Mouse (Mus musculus) forebrain, embryonic 12.5 days (tissue): ENCODE results near the gene Mecom. TPM values are rescaled to one million over a fixed set of nuclear protein-coding genes. Genes with fewer than 3 reads are reported as not detected.

Experiments used
- ATAC-seq: fragments of 200-750 bp; cut with Nextera tagmentation; 2 replicates; pipeline ENCODE4 v1.8.0; 2017; ENCODE audit warnings: moderate TSS enrichment; ENCODE audit not compliant: low FRiP score
- H3K27ac ChIP-seq: fragments of 300-500 bp; sonication (generic); 2 replicates; pipeline ENCODE4 v1.5.1; 2016; ENCODE audit warnings: mild to moderate bottlenecking
- H3K27me3 ChIP-seq: fragments of 300-500 bp; sonication (generic); 2 replicates; pipeline ENCODE4 v1.6.1; 2016; ENCODE audit warnings: mild to moderate bottlenecking
- H3K36me3 ChIP-seq: fragments of 300-500 bp; sonication (generic); replicated peaks from 2 replicates; pipeline ENCODE4 v1.6.1; 2016; ENCODE audit warnings: mild to moderate bottlenecking
- H3K4me1 ChIP-seq: fragments of 300-500 bp; sonication (generic); 2 replicates; pipeline ENCODE4 v1.6.1; 2016
- H3K4me2 ChIP-seq: fragments of 300-500 bp; sonication (generic); 2 replicates; pipeline ENCODE4 v1.6.1; 2016; ENCODE audit warnings: mild to moderate bottlenecking, moderate library complexity
- H3K4me3 ChIP-seq: fragments of 300-500 bp; sonication (generic); replicated peaks from 2 replicates; pipeline ENCODE4 v1.5.1; 2016; ENCODE audit warnings: mild to moderate bottlenecking
- H3K9ac ChIP-seq: fragments of 300-500 bp; sonication (generic); 2 replicates; pipeline ENCODE4 v1.6.1; 2016; ENCODE audit warnings: mild to moderate bottlenecking
- H3K9me3 ChIP-seq: fragments of 300-500 bp; sonication (generic); 2 replicates; pipeline ENCODE4 v1.6.1; 2016
- WGBS: fragments of 180-500 bp; shearing (Covaris S2); methylation state at CpG from one replicate; pipeline ENCODE4 v1.1.7; 2016; 5-methylcytosine and 5-hydroxymethylcytosine counted together
- polyA plus RNA-seq: library from polyadenylated mRNA; unstranded; fragments of >200 nt; fragmentation: Nextera tagmentation; extraction: Ambion mirVana; gene quantifications from 2 replicates; pipeline ENCODE4 v1.2.1, GENCODE M21; 2016

Mecom gene
- polyA plus RNA-seq, 1 experiment from 2014 or later: 12.2 TPM

DNA sequence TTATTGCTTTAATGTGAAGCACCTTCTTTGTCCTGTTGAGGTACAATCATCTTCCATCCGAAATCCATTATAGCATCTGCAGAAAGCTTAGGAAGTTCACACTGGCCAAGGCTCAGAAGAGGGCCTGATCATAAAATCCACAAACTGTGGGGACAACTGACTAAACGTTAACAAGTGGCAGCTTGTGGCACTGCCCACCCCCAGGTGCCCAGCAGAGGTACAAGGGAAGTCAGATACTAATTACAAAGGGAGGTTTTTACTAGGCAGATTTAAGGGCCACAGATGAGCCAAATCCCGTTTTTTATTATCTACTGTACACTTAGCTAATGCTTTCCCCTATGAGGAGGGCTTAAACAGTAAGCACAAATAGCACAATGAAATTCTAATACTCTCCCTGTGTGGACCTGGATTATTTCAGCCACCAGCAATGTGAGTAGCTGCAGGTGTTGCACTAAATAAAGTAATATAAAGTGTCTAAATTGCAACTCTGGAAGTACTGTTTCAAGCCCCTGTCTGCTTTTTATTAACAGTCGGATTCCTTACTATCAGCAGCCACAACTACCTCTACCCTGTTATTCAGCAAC, 443.2 kb downstream of the Mecom start:
- Histone ChIP-seq H3K9ac (no peak overlapping the region), H3K36me3 (no peaks in the 10 kb centered on the region), H3K27ac (no peak overlapping the region), H3K4me3 (no peak overlapping the region), H3K27me3 (no peaks in the 10 kb centered on the region), H3K4me2 (no peak overlapping the region), H3K9me3 (no peaks in the 10 kb centered on the region), H3K4me1 (0 out of 2 replicates have a peak, but pooled peaks cover 2% of the 10 kb centered on the region)
- 60% methylated on average over 4 of the region's 4 CpGs for WGBS
- ATAC-seq: no peak

DNA sequence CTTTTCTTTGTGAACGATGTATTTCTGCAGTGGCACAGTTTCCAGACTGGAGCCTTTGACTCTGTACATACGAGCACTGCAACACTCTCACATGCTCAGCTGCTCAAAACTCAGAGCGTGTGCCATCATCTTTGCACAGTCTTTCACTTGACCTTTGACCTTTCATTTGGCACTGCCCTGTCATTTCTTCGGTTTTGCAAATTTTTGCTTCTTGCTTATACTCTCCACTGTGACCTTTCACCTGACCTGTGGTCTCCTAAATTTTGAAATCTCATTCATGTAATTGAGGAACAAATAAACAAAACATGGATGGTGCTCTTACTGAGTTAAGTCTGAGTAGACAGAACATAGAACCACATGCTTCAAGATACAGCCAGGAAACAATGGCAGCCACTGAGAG, 446.7 kb downstream of the Mecom start:
- Histone ChIP-seq H3K4me1 (no peaks in the 10 kb centered on the region), H3K9ac (no peak overlapping the region), H3K9me3 (no peaks in the 10 kb centered on the region), H3K4me2 (no peak overlapping the region), H3K36me3 (no peaks in the 10 kb centered on the region), H3K27ac (no peak overlapping the region), H3K4me3 (no peak overlapping the region), H3K27me3 (no peaks in the 10 kb centered on the region)
- WGBS: 79% methylated on average over 4 of the region's 4 CpGs
- ATAC-seq: no peak

DNA sequence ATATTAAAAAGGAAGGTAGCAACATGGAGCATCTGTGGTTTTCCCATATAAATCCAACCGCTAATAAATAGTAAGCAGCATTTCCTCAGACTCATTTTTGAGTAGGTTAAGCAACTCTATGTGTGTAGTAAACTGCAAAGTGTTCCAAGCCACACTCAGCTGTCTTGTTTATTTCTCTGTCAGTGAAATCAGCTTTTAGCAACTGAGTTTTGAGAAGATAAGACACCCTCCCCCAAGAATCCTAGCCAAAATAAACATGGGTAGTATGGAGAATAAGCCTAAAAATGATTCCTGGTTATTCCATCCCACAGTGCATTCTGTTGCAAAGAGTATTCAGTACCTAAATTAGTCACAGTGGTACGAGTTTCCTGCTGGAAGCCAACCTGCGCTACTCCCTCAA, 450.1 kb downstream of the Mecom start:
- no peak overlapping the region for H3K9ac ChIP-seq
- H3K4me3 ChIP-seq: no peak overlapping the region
- no peaks in the 10 kb centered on the region for H3K36me3 ChIP-seq
- H3K4me1 ChIP-seq: no peaks in the 10 kb centered on the region
- H3K4me2 ChIP-seq: no peak overlapping the region
- H3K27me3 ChIP-seq: no peaks in the 10 kb centered on the region
- ATAC-seq: no peak
- no peaks in the 10 kb centered on the region for H3K9me3 ChIP-seq
- no peak overlapping the region for H3K27ac ChIP-seq
- 91% methylated on average over 3 of the region's 3 CpGs for WGBS

DNA sequence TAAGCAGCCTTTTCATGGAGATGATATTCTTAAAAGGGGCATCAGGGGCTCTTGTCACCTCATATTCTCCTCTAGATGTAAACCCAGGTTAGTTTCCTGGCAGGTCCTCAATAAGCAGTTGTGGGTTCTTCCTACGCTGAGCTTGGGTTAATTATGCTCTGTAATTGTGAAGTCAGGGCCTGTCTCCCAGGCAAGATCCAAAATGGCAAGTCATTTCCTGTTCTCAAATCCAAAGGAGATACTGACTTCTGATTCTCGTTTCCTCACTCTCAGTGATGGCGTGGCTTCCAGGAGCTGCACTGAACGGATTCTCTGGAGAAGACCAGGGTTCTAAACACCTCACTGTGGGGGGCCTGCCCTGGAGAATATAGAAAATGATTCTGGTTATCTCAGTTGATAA, 450.7 kb downstream of the Mecom start:
- Histone ChIP-seq H3K4me1 (no peaks in the 10 kb centered on the region), H3K36me3 (no peaks in the 10 kb centered on the region), H3K9ac (no peak overlapping the region), H3K4me2 (no peak overlapping the region), H3K27ac (no peak overlapping the region), H3K4me3 (no peak overlapping the region), H3K9me3 (no peaks in the 10 kb centered on the region), H3K27me3 (no peaks in the 10 kb centered on the region)
- WGBS: 72% methylated on average over 4 of the region's 4 CpGs
- ATAC-seq: no peak

DNA sequence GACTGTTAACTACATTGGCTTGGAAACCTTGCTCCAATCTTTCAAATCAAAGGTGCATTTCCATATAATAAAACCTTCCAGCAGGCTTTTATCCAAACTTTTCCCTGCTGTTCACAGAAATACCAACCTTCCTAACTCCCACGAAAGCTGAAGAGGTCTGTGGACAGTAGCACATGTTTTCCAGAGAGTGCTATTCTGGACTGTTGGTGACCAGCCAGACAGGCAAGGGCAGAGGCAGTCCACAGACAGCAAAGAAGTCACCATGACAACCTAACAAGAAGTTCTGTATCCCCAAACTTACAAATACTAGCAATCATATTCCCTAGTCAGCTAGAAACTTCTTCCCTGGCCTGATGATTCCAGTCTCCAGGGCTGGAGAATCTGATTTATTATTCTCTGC, 454.8 kb downstream of the Mecom start:
- 79% methylated on average over 1 of the region's 1 CpGs for WGBS
- no peaks in the 10 kb centered on the region for H3K4me1 ChIP-seq
- ATAC-seq: no peak
- no peaks in the 10 kb centered on the region for H3K27me3 ChIP-seq
- no peaks in the 10 kb centered on the region for H3K9me3 ChIP-seq
- no peak overlapping the region for H3K27ac ChIP-seq
- H3K9ac ChIP-seq: no peak overlapping the region
- no peak overlapping the region for H3K4me2 ChIP-seq
- no peaks in the 10 kb centered on the region for H3K36me3 ChIP-seq
- no peak overlapping the region for H3K4me3 ChIP-seq

DNA sequence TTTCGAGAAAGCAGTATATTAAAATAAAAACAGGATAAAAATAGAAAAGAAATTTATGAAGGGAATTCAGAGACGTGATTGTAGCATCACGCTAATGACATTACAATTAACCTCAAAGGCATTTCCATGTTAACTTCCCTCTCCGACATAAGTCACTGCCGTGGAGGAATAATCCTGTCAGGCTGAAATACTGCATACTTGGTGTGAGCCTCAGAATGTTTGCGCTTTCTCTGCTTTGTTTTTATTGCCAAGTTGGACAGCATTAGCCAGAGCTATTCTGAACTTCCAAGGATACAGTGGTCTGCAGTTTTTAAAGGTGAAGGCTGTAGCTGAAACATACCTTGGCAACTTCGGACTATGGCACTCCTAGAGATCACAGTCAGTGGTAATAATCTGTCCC, 455.3 kb downstream of the Mecom start:
- no peaks in the 10 kb centered on the region for H3K4me1 ChIP-seq
- H3K9ac ChIP-seq: no peak overlapping the region
- no peak overlapping the region for H3K4me3 ChIP-seq
- no peak overlapping the region for H3K4me2 ChIP-seq
- WGBS: 88% methylated on average over 7 of the region's 7 CpGs
- no peak for ATAC-seq
- H3K9me3 ChIP-seq: no peaks in the 10 kb centered on the region
- no peak overlapping the region for H3K27ac ChIP-seq
- H3K27me3 ChIP-seq: no peaks in the 10 kb centered on the region
- no peaks in the 10 kb centered on the region for H3K36me3 ChIP-seq

DNA sequence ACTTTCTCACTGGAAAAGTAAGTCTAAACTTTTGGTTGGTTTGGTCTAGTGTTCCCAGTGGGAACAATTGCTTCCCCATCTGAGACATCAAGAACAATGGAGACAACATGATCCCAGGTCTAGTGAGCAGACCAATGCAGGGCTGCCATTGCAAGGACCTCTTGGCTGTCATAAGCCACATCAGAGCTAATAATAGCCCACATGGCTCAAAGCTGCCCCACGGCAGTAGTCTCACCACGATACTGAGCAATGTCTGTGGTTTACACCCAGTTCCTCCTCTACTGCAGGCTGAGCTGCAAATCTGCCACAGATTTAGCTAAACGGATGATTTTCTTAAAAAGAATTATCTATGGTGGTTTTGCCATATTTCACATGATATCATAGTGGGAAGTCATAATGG, 455.9 kb downstream of the Mecom start:
- Histone ChIP-seq H3K27me3 (no peaks in the 10 kb centered on the region), H3K9me3 (no peaks in the 10 kb centered on the region), H3K36me3 (no peaks in the 10 kb centered on the region), H3K9ac (no peak overlapping the region), H3K4me2 (no peak overlapping the region), H3K4me1 (no peaks in the 10 kb centered on the region), H3K27ac (no peak overlapping the region), H3K4me3 (no peak overlapping the region)
- 75% methylated on average over 3 of the region's 3 CpGs for WGBS
- no peak for ATAC-seq

DNA sequence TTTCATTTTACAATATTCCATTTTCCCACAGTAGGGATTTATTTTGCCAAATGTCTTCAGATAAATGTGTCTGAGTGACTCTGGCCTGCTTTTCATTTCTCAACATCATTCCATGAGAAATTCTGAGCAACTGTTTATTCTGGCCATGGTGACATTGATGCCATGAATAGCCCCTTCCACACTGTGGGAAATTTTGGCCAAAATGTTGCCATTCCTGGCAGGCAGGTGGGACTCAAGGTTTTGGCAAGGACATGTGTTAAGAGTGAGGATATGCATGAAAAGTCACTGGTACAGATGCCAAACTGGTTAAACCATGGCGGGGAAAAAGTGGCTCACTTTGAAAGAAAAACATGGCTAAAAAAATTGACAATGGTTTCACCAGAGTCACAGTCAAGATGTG, 456.4 kb downstream of the Mecom start:
- Histone ChIP-seq H3K9me3 (no peaks in the 10 kb centered on the region), H3K27me3 (no peaks in the 10 kb centered on the region), H3K9ac (no peak overlapping the region), H3K4me2 (no peak overlapping the region), H3K4me1 (no peaks in the 10 kb centered on the region), H3K4me3 (no peak overlapping the region), H3K27ac (no peak overlapping the region), H3K36me3 (no peaks in the 10 kb centered on the region)
- no peak for ATAC-seq
- 88% methylated on average over 1 of the region's 1 CpGs for WGBS

DNA sequence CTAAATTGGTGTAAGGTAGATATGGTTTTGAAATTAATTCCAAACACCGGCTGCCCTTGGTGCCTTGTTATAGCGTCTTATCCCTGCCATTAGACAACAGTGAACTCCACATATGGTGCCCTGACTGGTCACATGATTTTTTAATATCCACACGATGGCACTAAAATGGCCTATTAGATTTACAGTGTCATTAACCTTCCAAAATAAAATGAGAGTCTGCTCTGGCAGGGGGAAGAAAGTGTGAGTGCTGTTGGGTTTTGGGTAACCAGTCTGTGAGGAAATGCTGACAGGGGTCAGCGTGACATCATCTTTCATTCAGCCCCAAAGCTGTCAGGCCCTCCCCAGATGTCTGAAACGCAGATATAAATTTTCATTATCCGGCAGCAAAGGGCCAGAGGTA, 461.7 kb downstream of the Mecom start:
- Histone ChIP-seq H3K4me1 (peaks cover 7% of the 10 kb centered on the region), H3K27me3 (no peaks in the 10 kb centered on the region), H3K9me3 (no peaks in the 10 kb centered on the region), H3K9ac (no peak overlapping the region), H3K36me3 (no peaks in the 10 kb centered on the region), H3K4me2 (no peak overlapping the region), H3K4me3 (no peak overlapping the region), H3K27ac (no peak overlapping the region)
- no peak for ATAC-seq
- WGBS: 86% methylated on average over 6 of the region's 6 CpGs

DNA sequence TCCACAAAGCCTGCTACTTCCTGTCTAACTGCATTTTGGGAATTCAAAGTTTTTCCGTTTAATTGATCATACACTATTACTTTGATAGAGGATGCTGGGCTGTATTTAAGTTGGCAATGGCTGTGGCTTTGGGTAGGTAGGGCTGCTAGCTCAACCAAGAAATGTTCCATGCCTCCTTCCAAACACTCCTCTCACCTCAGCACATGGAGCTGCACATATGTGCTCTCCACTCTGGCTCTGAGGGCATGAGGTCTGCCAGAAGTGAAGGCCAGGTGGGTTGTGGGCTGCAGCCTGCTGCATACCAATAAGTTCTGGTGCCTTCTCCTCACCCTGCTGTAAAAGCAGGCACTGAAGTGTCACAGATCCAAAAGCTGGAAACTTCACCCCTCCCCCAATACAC, 464.0 kb downstream of the Mecom start:
- Histone ChIP-seq H3K27me3 (no peaks in the 10 kb centered on the region), H3K9me3 (no peaks in the 10 kb centered on the region), H3K4me2 (no peak overlapping the region), H3K4me1 (peaks cover 7% of the 10 kb centered on the region), H3K4me3 (no peak overlapping the region), H3K36me3 (no peaks in the 10 kb centered on the region), H3K27ac (no peak overlapping the region), H3K9ac (no peak overlapping the region)
- no peak for ATAC-seq
- WGBS: 76% methylated on average over 1 of the region's 1 CpGs

DNA sequence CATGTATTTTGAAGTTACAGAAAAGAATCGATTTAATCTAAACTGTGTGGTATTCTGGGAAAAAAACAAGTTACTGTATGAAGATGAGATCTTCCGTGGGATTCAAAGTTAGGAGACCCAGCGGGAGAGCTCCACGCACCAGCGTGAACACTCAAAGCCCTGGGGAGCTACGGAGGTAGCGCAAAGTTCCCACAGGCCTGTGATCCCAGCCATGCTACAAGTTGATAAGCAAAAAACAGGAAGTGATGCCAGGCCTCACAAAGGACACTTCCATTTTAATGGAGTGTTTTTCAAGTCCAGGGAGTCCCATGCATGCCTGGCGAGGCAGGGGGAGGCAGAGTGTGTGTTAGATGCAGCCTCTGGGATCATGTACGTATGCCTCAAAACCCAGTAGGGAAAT, 464.5 kb downstream of the Mecom start:
- H3K4me2 ChIP-seq: no peak overlapping the region
- H3K4me1 ChIP-seq: peaks cover 7% of the 10 kb centered on the region
- H3K9ac ChIP-seq: no peak overlapping the region
- WGBS: 85% methylated on average over 9 of the region's 9 CpGs
- H3K36me3 ChIP-seq: no peaks in the 10 kb centered on the region
- no peaks in the 10 kb centered on the region for H3K9me3 ChIP-seq
- H3K4me3 ChIP-seq: no peak overlapping the region
- H3K27ac ChIP-seq: no peak overlapping the region
- ATAC-seq: no peak
- no peaks in the 10 kb centered on the region for H3K27me3 ChIP-seq

DNA sequence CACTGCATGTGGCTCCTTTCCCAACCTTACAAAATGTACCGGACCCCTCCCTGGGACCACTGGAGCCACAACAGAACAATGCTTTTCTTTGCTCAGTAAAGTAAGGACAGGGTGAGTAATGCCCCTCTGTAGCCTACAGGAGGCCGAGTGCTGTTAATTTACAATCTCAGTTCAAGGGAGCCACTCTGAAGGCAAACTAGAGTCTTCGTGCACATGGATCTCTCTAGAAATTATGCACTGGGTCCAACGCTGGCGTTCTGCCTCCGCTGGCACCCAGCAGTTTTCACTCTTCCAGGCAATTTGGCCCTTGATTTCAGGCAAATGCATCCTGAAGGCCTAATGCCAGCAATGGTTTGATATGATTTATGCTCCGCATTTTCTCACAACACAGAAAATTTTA, 467.0 kb downstream of the Mecom start:
- no peak overlapping the region for H3K9ac ChIP-seq
- ATAC-seq: no peak
- peaks cover 7% of the 10 kb centered on the region for H3K4me1 ChIP-seq
- H3K9me3 ChIP-seq: no peaks in the 10 kb centered on the region
- no peak overlapping the region for H3K27ac ChIP-seq
- H3K27me3 ChIP-seq: no peaks in the 10 kb centered on the region
- WGBS: 80% methylated on average over 7 of the region's 7 CpGs
- no peaks in the 10 kb centered on the region for H3K36me3 ChIP-seq
- no peak overlapping the region for H3K4me2 ChIP-seq
- H3K4me3 ChIP-seq: no peak overlapping the region

DNA sequence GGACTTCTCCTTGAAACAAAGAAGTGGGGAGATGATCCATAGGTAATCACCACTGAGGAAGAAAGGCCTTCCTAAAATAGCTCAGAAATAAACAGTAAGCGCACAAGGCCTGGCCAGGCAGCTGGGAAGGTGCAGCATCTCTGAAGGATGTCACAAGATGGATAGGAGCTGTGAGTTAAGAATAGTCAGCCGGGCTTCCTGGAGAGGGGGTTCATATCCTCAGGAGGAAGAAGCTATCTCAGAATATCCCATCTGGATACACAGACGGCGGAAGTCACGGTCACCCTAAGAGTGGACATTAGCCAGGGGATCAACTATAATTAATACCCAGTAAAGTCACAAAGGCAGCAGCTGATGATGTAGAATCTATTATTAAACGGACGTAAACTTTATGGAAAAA, 471.3 kb downstream of the Mecom start:
- Histone ChIP-seq H3K4me3 (no peak overlapping the region), H3K36me3 (no peaks in the 10 kb centered on the region), H3K9ac (no peak overlapping the region), H3K4me1 (peaks cover 8% of the 10 kb centered on the region), H3K27ac (no peak overlapping the region), H3K4me2 (no peak overlapping the region), H3K27me3 (no peaks in the 10 kb centered on the region), H3K9me3 (no peaks in the 10 kb centered on the region)
- no peak for ATAC-seq
- WGBS: 92% methylated on average over 7 of the region's 7 CpGs

DNA sequence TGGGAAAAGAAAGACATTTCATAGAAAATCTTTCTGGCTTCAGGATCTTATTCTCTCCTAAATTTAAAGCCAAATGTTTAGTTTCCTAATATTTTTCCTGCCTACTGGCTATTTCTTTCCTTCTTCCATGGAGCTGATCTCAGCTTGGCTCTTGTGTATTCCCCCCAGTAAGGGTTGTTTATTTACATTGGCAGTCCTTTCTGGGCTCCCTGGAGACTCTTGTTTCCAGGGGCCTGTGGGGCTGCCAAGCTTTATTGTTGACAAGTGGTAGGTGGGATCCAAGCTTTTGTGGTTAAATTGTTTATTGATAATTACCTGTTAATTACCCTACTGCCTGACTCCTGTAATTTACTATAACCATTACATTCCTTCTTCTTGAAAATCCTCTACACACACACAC, 476.5 kb downstream of the Mecom start:
- Histone ChIP-seq H3K27me3 (no peaks in the 10 kb centered on the region), H3K4me2 (no peak overlapping the region), H3K9me3 (no peaks in the 10 kb centered on the region), H3K4me3 (no peak overlapping the region), H3K36me3 (no peaks in the 10 kb centered on the region), H3K4me1 (peaks cover 8% of the 10 kb centered on the region), H3K9ac (no peak overlapping the region), H3K27ac (no peak overlapping the region)
- no peak for ATAC-seq
